Mouse (Mus musculus) olfactory bulb, adult 2 months (tissue): ENCODE measurements around the gene 6430628N08Rik.

Experiments
- CTCF ChIP-seq: fragments of 200-500 bp; IDR thresholded peaks from 2 replicates; pipeline ENCODE4 v1.5.1; 2012; ENCODE audit warnings: low read depth, mild to moderate bottlenecking, low read length, moderate library complexity; ENCODE audit not compliant: insufficient read depth
- POLR2A ChIP-seq: fragments of 200-500 bp; IDR thresholded peaks from 2 replicates; pipeline ENCODE4 v1.6.1; 2012; ENCODE audit warnings: mild to moderate bottlenecking, low read depth, low read length, moderate library complexity; ENCODE audit not compliant: insufficient read depth

DNA sequence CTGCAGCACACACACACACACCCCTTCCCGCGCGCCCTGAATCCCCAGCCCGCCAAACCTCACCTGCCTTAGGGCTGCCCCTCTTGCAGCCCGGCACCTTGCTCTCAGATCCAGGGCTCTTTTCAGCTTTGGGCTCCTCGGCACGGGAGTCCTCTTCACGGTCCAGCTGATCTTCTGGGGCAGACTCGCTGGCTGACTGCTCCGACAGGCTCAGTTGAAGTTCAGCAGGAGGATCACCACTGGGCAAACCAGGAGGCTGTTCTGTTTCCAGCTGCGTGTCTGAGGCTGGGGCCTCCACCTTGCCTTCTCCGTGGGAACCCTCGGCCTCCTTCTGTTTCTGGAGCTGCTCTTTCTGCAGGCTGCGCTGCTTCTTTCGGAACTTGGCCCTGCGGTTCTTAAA, 29.4 kb downstream of the 6430628N08Rik start:
- no peak for TF ChIP-seq CTCF
- TF ChIP-seq POLR2A: no peak
